Comparison of ENCODE assay signal across 9 mouse cellular contexts in genomic region chr16:7005478-7005877, GRCm38 (mm10).
A peak's percentile ranks its signal among the peaks of the same experiment; 100 is the strongest.
DNase-seq lines count a peak whose midpoint lies in the region; ATAC-seq and TF ChIP-seq lines count a peak whose summit lies in the region.
"Had no signal": no experiment of that assay in that cellular context is flagged by ENCODE, and none has a peak within 500 bp of the region (broad histone marks: within the 10 kb centered on the region; RNA-seq: fewer than 3 reads in every experiment).

No protein-coding gene starts in this region.

- no peak overlapping the region for H3K27ac ChIP-seq in lung, postnatal 0 days (ENCODE audit: low read length)

- TF ChIP-seq CTCF in lung, postnatal 0 days (IDR thresholded peaks at IDR 0.05): peak; percentile 52

- H3K27me3 ChIP-seq in lung, postnatal 0 days (replicated peaks; ENCODE audit: insufficient read depth, low read length): no peaks in the 10 kb centered on the region

- TF ChIP-seq EP300 in lung, postnatal 0 days (IDR thresholded peaks at IDR 0.05): no peak

- no peaks in the 10 kb centered on the region for H3K36me3 ChIP-seq in lung, postnatal 0 days (ENCODE audit: insufficient read depth, low read length)
- H3K36me3 ChIP-seq: G1E had no signal

- H3K4me2 ChIP-seq in lung, postnatal 0 days (replicated peaks; ENCODE audit: low read depth, low read length): no peak overlapping the region

- DNase-seq in gastrocnemius, adult 18-20 months (ENCODE audit: low spot score): peak; percentile 48
- no peak for DNase-seq in gastrocnemius, postnatal 25 days
- DNase-seq in testis, postnatal 10 days (ENCODE audit: low spot score): peak; percentile 56
- no peak for DNase-seq in testis, postnatal 14 days (ENCODE audit: low spot score)
- peak; percentile 64 to 71 for DNase-seq in cerebellum, postnatal 36 days
- DNase-seq in kidney, adult 9 months: peak; percentile 28
- peak; percentile 12 for DNase-seq in lung, postnatal 0 days (ENCODE audit: low spot score)
- DNase-seq in yolk sac, embryonic 10.5 days (ENCODE audit: low spot score): no peak

- no peaks in the 10 kb centered on the region for H3K4me1 ChIP-seq in lung, postnatal 0 days (ENCODE audit: insufficient read depth, low read depth, low read length)

- no peak overlapping the region for H3K9ac ChIP-seq in lung, postnatal 0 days (replicated peaks; ENCODE audit: low read depth)

- WGBS in lung, postnatal 0 days: 13% methylated on average over 3 of the region's 3 CpGs

- no peaks in the 10 kb centered on the region for H3K9me3 ChIP-seq in lung, postnatal 0 days (ENCODE audit: low read length)

- ATAC-seq in lung, postnatal 0 days: no peak

- H3K4me3 ChIP-seq in lung, postnatal 0 days (ENCODE audit: low read depth, low read length): no peak overlapping the region

Comparison
In these comparisons a context has a peak if more than half of its experiments do, and no peak if none do; other contexts are left out.
1. DNase-seq: peak in gastrocnemius, adult 18-20 months (single experiment), testis, postnatal 10 days (single experiment), cerebellum, postnatal 36 days (2 of 2), kidney, adult 9 months (single experiment) and lung, postnatal 0 days (single experiment); none in gastrocnemius, postnatal 25 days (single experiment), testis, postnatal 14 days (single experiment) and yolk sac, embryonic 10.5 days (single experiment).